Comparison of ENCODE assay signal across 20 mouse cellular contexts in genomic region chr5:113630116-113630515, GRCm38 (mm10). TPM values are rescaled to one million over a fixed set of nuclear protein-coding genes. Genes with fewer than 3 reads are reported as not detected.
DNase-seq lines count a peak whose midpoint lies in the region; ATAC-seq lines count a peak whose summit lies in the region.
"Had no signal": no experiment of that assay in that cellular context is flagged by ENCODE, and none has a peak within 500 bp of the region (broad histone marks: within the 10 kb centered on the region; RNA-seq: fewer than 3 reads in every experiment).

No protein-coding gene starts in this region.

- H3K27ac ChIP-seq in hindbrain, embryonic 10.5 days, result peak overlapping the region; percentile 50; the same call in 1 of the 2 replicates
- no peak overlapping the region for H3K27ac ChIP-seq in hindbrain, embryonic 14.5 days
- H3K27ac ChIP-seq in lung, embryonic 15.5 days, result peak overlapping the region; percentile 41
- peak overlapping the region; percentile 40; the same call in 1 of the 2 replicates for H3K27ac ChIP-seq in embryonic facial prominence, embryonic 10.5 days (replicated peaks)
- H3K27ac ChIP-seq in limb, embryonic 10.5 days, result peak overlapping the region; percentile 66; the same call in 1 of the 2 replicates
- H3K27ac ChIP-seq in midbrain, embryonic 15.5 days, result no peak overlapping the region
- H3K27ac ChIP-seq: embryonic facial prominence, embryonic 12.5 days; forebrain, embryonic 13.5 days; heart, adult 2 months; heart, embryonic 13.5 days; hindbrain, embryonic 15.5 days had no signal

- H3K9ac ChIP-seq in hindbrain, embryonic 14.5 days, result no peak overlapping the region
- no peak overlapping the region for H3K9ac ChIP-seq in lung, embryonic 15.5 days
- H3K9ac ChIP-seq in midbrain, embryonic 15.5 days, result no peak overlapping the region
- H3K9ac ChIP-seq: embryonic facial prominence, embryonic 12.5 days; forebrain, embryonic 13.5 days; heart, embryonic 13.5 days; hindbrain, embryonic 15.5 days had no signal

- no peaks in the 10 kb centered on the region for H3K9me3 ChIP-seq in hindbrain, embryonic 10.5 days
- no peaks in the 10 kb centered on the region for H3K9me3 ChIP-seq in hindbrain, embryonic 14.5 days (ENCODE audit: control insufficient read depth, low read length)
- H3K9me3 ChIP-seq in lung, embryonic 15.5 days, result no peaks in the 10 kb centered on the region
- H3K9me3 ChIP-seq in embryonic facial prominence, embryonic 10.5 days, result no peaks in the 10 kb centered on the region
- no peaks in the 10 kb centered on the region for H3K9me3 ChIP-seq in limb, embryonic 10.5 days (replicated peaks)
- H3K9me3 ChIP-seq in midbrain, embryonic 15.5 days, result no peaks in the 10 kb centered on the region
- H3K9me3 ChIP-seq: embryonic facial prominence, embryonic 12.5 days; forebrain, embryonic 13.5 days; heart, embryonic 13.5 days; hindbrain, embryonic 15.5 days had no signal

- no peaks in the 10 kb centered on the region for H3K36me3 ChIP-seq in hindbrain, embryonic 10.5 days
- no peaks in the 10 kb centered on the region for H3K36me3 ChIP-seq in hindbrain, embryonic 14.5 days (replicated peaks; ENCODE audit: control insufficient read depth, insufficient read depth)
- no peaks in the 10 kb centered on the region for H3K36me3 ChIP-seq in lung, embryonic 15.5 days
- H3K36me3 ChIP-seq in embryonic facial prominence, embryonic 10.5 days (replicated peaks), result no peaks in the 10 kb centered on the region
- H3K36me3 ChIP-seq in limb, embryonic 10.5 days, result no peaks in the 10 kb centered on the region
- no peaks in the 10 kb centered on the region for H3K36me3 ChIP-seq in midbrain, embryonic 15.5 days (replicated peaks)
- H3K36me3 ChIP-seq: embryonic facial prominence, embryonic 12.5 days; heart, embryonic 13.5 days; hindbrain, embryonic 15.5 days had no signal

- intact Hi-C loops in gastrocnemius, postnatal 14 days (cut with DNase I; ENCODE audit: low total_unique reads), result no loop called here

- ATAC-seq in hindbrain, embryonic 14.5 days (ENCODE audit: low FRiP score), result no peak
- ATAC-seq in lung, embryonic 15.5 days (ENCODE audit: borderline replicate concordance, extremely low read depth, low FRiP score, low TSS enrichment), result no peak
- no peak for ATAC-seq in midbrain, embryonic 15.5 days (replicated peaks)
- ATAC-seq: forebrain, embryonic 13.5 days had no signal

- no peak for DNase-seq in hindbrain, embryonic 10.5 days (ENCODE audit: low spot score)
- no peak for DNase-seq in hindbrain, embryonic 14.5 days (ENCODE audit: low spot score)
- DNase-seq in lung, postnatal 25 days (ENCODE audit: low spot score), result no peak
- no peak for DNase-seq in embryonic facial prominence, embryonic 10.5 days (ENCODE audit: low spot score)
- no peak for DNase-seq in limb, embryonic 10.5 days (ENCODE audit: low spot score)
- DNase-seq in gastrocnemius, postnatal 14 days, result no peak
- DNase-seq: adrenal gland, adult 8-10 months; adrenal gland, postnatal 36 days; cerebellum, adult 2 months; cerebellum, postnatal 14 days; embryo, embryonic 11 days; gastrocnemius, postnatal 10 days; heart, adult 2 months; heart, postnatal 36 days had no signal

- H3K27me3 ChIP-seq in hindbrain, embryonic 10.5 days (ENCODE audit: insufficient read depth, poor library complexity, severe bottlenecking), result peaks cover 15% of the 10 kb centered on the region
- no peaks in the 10 kb centered on the region for H3K27me3 ChIP-seq in hindbrain, embryonic 14.5 days (ENCODE audit: control insufficient read depth, insufficient read depth, low read length)
- no peaks in the 10 kb centered on the region for H3K27me3 ChIP-seq in lung, embryonic 15.5 days
- H3K27me3 ChIP-seq in embryonic facial prominence, embryonic 10.5 days (replicated peaks; ENCODE audit: low read depth, poor library complexity, severe bottlenecking), result no peaks in the 10 kb centered on the region; the same call in 1 of the 2 replicates
- H3K27me3 ChIP-seq in limb, embryonic 10.5 days (ENCODE audit: low read depth, poor library complexity, severe bottlenecking), result 0 out of 2 replicates have a peak, but pooled peaks cover 7% of the 10 kb centered on the region
- H3K27me3 ChIP-seq in midbrain, embryonic 15.5 days (replicated peaks), result no peaks in the 10 kb centered on the region
- H3K27me3 ChIP-seq: embryonic facial prominence, embryonic 12.5 days; forebrain, embryonic 13.5 days; hindbrain, embryonic 15.5 days had no signal

- H3K4me3 ChIP-seq in hindbrain, embryonic 10.5 days, result no peak overlapping the region
- no peak overlapping the region for H3K4me3 ChIP-seq in hindbrain, embryonic 14.5 days (replicated peaks; ENCODE audit: low read length)
- no peak overlapping the region for H3K4me3 ChIP-seq in lung, embryonic 15.5 days
- no peak overlapping the region for H3K4me3 ChIP-seq in embryonic facial prominence, embryonic 10.5 days
- H3K4me3 ChIP-seq in limb, embryonic 10.5 days, result no peak overlapping the region
- H3K4me3 ChIP-seq in midbrain, embryonic 15.5 days, result no peak overlapping the region
- H3K4me3 ChIP-seq: embryonic facial prominence, embryonic 12.5 days; forebrain, embryonic 13.5 days; heart, adult 2 months; heart, embryonic 13.5 days; hindbrain, embryonic 15.5 days had no signal

- no peak overlapping the region for H3K4me2 ChIP-seq in hindbrain, embryonic 14.5 days (replicated peaks)
- no peak overlapping the region for H3K4me2 ChIP-seq in lung, embryonic 15.5 days
- no peak overlapping the region for H3K4me2 ChIP-seq in midbrain, embryonic 15.5 days
- H3K4me2 ChIP-seq: embryonic facial prominence, embryonic 12.5 days; forebrain, embryonic 13.5 days; heart, embryonic 13.5 days; hindbrain, embryonic 15.5 days had no signal

- 62% methylated on average over 10 of the region's 10 CpGs for WGBS in hindbrain, embryonic 10.5 days
- WGBS in hindbrain, embryonic 14.5 days, result 64% methylated on average over 10 of the region's 10 CpGs
- WGBS in lung, embryonic 15.5 days, result 48% methylated on average over 10 of the region's 10 CpGs
- 68% methylated on average over 10 of the region's 10 CpGs for WGBS in embryonic facial prominence, embryonic 10.5 days
- WGBS in limb, embryonic 10.5 days, result 73% methylated on average over 10 of the region's 10 CpGs
- 65% methylated on average over 10 of the region's 10 CpGs for WGBS in midbrain, embryonic 15.5 days

- H3K4me1 ChIP-seq in hindbrain, embryonic 10.5 days (replicated peaks), result peaks cover 71% of the 10 kb centered on the region
- H3K4me1 ChIP-seq in hindbrain, embryonic 14.5 days (replicated peaks; ENCODE audit: control insufficient read depth, insufficient read depth, low read length), result no peaks in the 10 kb centered on the region
- peaks cover 91% of the 10 kb centered on the region for H3K4me1 ChIP-seq in lung, embryonic 15.5 days
- peaks cover 56% of the 10 kb centered on the region for H3K4me1 ChIP-seq in embryonic facial prominence, embryonic 10.5 days
- peaks cover 94% of the 10 kb centered on the region for H3K4me1 ChIP-seq in limb, embryonic 10.5 days
- H3K4me1 ChIP-seq in midbrain, embryonic 15.5 days, result no peaks in the 10 kb centered on the region
- H3K4me1 ChIP-seq: forebrain, embryonic 13.5 days had no signal

RNA-seq across cellular contexts. Expression of gene Cmklr1, which starts 20.1 kb away (rescaled TPM):
- 0.78 and 1.1 TPM in 2 replicates for polyA plus RNA-seq in hindbrain, embryonic 10.5 days (2016; fragmentation: Nextera tagmentation; extraction: Ambion mirVana)
- polyA plus RNA-seq in hindbrain, embryonic 14.5 days (2014; fragmentation: Nextera tagmentation; extraction: Ambion mirVana), result 1.7 and 2.7 TPM in 2 replicates
- polyA plus RNA-seq in lung, embryonic 15.5 days (2015; fragmentation: Nextera tagmentation; extraction: Ambion mirVana), result 17.5 and 21.4 TPM in 2 replicates
- 0.41 and 0.69 TPM in 2 replicates for polyA plus RNA-seq in embryonic facial prominence, embryonic 10.5 days (2016; fragmentation: Nextera tagmentation; extraction: Ambion mirVana)
- 2.3 and 3.4 TPM in 2 replicates for polyA plus RNA-seq in limb, embryonic 10.5 days (2016; fragmentation: Nextera tagmentation; extraction: Ambion mirVana)
- polyA plus RNA-seq in midbrain, embryonic 15.5 days (2015; fragmentation: Nextera tagmentation; extraction: Ambion mirVana), result 2.0 and 2.8 TPM in 2 replicates
- 10 to 100 TPM; 14.6 to 14.8 TPM for total RNA-seq in gastrocnemius, postnatal 14 days (2021)

Comparison
In these comparisons a context has a peak if more than half of its experiments do, and no peak if none do; other contexts are left out.
1. H3K27ac ChIP-seq: peak in hindbrain, embryonic 10.5 days (single experiment), lung, embryonic 15.5 days (single experiment), embryonic facial prominence, embryonic 10.5 days (single experiment) and limb, embryonic 10.5 days (single experiment); none in hindbrain, embryonic 14.5 days (single experiment) and midbrain, embryonic 15.5 days (single experiment).